Mouse (Mus musculus): ENCODE measurements around the gene Nedd8.

- TF ChIP-seq POLR2A (IDR thresholded peaks at IDR 0.05; ENCODE audit: insufficient read length, low read depth) (no peak), USF1 (IDR thresholded peaks at IDR 0.05; ENCODE audit: low read depth) (no peak), MAX (IDR thresholded peaks at IDR 0.05; ENCODE audit: low read depth) (no peak)
Observed at GRCm38 (mm10) chr14:55618486-55619195, 53.3 kb downstream of the Nedd8 start.

Measured in myocyte (in vitro differentiated cells).